Mouse (Mus musculus): ENCODE data around the gene Kantr. TPM values are rescaled to one million over a fixed set of nuclear protein-coding genes. Genes with fewer than 3 reads are reported as not detected.

Kantr gene
- total RNA-seq, 2 experiments from 2014 or later = 52.7 to 56.0 TPM

DNA sequence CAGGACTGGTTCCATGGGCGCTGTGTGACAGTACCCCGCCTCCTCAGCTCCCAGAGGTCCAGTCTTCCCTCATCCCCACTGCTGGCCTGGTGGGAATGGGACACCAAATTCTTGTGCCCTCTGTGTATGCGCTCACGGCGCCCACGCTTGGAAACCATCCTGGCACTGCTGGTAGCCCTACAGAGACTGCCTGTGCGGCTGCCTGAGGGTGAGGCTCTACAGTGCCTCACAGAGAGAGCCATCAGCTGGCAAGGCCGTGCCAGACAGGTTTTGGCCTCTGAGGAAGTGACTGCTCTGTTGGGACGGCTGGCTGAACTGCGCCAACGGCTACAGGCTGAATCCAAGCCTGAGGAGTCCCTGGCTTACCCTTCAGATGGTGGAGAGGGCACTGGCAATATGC lies 56.1 kb downstream of the Kantr start:
- DNase-seq (ENCODE audit: extremely low spot score in 1 of 2, low spot score in 2 of 2) = no peak
- no peak for TF ChIP-seq CTCF (IDR thresholded peaks at IDR 0.05)
- Histone ChIP-seq H3K4me3 (no peak overlapping the region), H3K27ac (no peak overlapping the region)
- intact Hi-C loops (cut with DNase I) = no loop called here

Other genes with a start within 250 kb of the Kantr start
- 100 to 1,000 TPM; 152 to 155 TPM for gene Iqsec2, start 183.2 kb downstream of the Kantr start, total RNA-seq (2021)
- 10 to 100 TPM; 52.9 to 64.1 TPM for gene Kdm5c, start 94.5 kb downstream of the Kantr start, total RNA-seq (2021)
- gene Tspyl2, start 14.9 kb upstream of the Kantr start, total RNA-seq (2021) = 100 to 1,000 TPM; 105 to 116 TPM
- gene Gpr173, start 41.2 kb upstream of the Kantr start, total RNA-seq (2021) = 10 to 100 TPM; 14.5 to 16.8 TPM
- gene Cldn34a, start 235.8 kb upstream of the Kantr start, total RNA-seq (2021) = not detected

Data from left cerebral cortex, adult 2 months (tissue).